Mouse (Mus musculus) heart, postnatal 25 days (tissue): ENCODE results near the gene Mtus2. TPM values are rescaled to one million over a fixed set of nuclear protein-coding genes. Genes with fewer than 3 reads are reported as not detected.
"Not testable (repeated sequence)": the region's sequence is repeated elsewhere in the genome, so short reads cannot be mapped to it uniquely, and the experiment has no call there.

Experiments used
- DNase-seq: peaks from one replicate; pipeline ENCODE4 v3.0.0; 2022; ENCODE audit warnings: low spot score
- intact Hi-C: fragments of 180-260 bp; cut with DNase I; formaldehyde crosslinking; loops from one replicate; pipeline ENCODE4 v1.15.1; 2025
- total RNA-seq, 2 experiments: library from RNA; stranded (reverse); gene quantifications; 2 replicates each; pipeline ENCODE4 v1.2.3; 2021

Mtus2 gene
- 100 to 1,000 TPM in 1 of 2 experiments, 10 to 100 TPM in 1; 98.1 to 109 TPM for total RNA-seq

- intact Hi-C loops, result loop anchor here (2.0 to 5.0 kb wide), 2 partner anchors 175 to 286 kb away; no protein-coding TSS in a partner anchor
- DNase-seq, result peak; percentile 31
These were observed at the start of gene Mtus2 for GRCm38 (mm10) chr5:147956821-147957564. TSS of gene Mtus2 (plus strand) at chr5:147957320.

GRCm38 (mm10) chr5:147907851-147908250, 49.3 kb upstream of the Mtus2 start:
- intact Hi-C loops, result no loop called here
- DNase-seq, result no peak

- intact Hi-C loops, result loop anchor here (5.0 kb wide), 1 partner anchor 44 kb away; no protein-coding TSS in a partner anchor
These were observed 46.2 kb upstream of the Mtus2 start for GRCm38 (mm10) chr5:147910807-147911509.

DNA sequence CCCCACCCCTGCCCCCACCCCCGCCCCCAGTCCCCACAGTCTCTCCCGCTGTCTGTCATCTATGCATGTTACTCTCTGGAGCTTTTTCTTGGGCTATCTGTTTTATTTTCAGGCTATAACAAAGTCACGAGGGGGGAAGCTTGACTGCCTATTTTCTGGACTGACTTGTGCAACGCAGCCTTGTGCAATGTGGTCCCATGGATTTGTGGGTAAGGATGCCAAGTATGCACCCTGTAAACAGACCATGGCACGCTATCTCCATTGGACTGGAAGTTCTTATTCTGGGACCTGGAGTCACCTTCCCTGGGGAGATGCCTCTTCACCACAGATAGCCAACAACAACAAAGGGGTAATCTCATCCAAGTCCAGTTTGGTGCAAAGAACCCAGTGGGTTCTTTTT, 45.4 kb upstream of the Mtus2 start:
- no peak for DNase-seq
- intact Hi-C loops, result loop anchor here (5.0 kb wide), 1 partner anchor 44 kb away; no protein-coding TSS in a partner anchor

More at GRCm38 (mm10) chr5:147910807-147911509, 46.2 kb upstream of the Mtus2 start:
- no peak for DNase-seq

DNA sequence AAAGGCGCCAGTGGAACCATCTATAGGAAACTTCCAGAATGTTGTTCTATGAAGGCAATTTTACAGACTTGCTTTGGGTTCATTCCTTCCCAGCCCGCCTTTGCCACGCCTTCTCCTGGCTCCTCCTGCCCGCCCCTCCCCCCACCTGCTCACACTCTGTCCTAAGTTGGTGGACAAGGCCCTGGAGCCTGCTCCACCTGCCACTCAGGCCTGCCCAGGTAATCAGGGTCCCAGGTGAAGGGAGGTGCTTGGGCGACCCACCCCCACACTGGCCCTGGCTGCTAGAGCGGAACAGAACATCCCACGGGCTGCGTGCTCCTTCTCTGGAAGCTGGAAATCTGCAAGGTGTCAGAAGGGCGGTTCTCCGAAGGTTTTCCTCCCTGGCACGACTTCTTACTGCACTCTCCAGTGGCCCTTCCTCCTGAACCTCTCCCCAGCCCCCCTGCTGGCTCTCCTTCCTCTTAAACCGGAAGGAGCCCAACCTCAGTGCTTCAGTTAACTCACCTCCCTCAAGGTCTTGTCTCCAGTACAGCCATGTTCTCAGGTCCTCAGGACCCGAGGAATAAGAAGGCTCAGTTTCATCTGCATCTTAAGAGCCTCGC, 43.8 kb upstream of the Mtus2 start:
- DNase-seq, result no peak
- intact Hi-C loops, result loop anchor here (5.0 kb wide), 1 partner anchor 46 kb away; no protein-coding TSS in a partner anchor

GRCm38 (mm10) chr5:147915038-147915566, 42.0 kb upstream of the Mtus2 start:
- intact Hi-C loops, result no loop called here
- DNase-seq, result no peak

DNA sequence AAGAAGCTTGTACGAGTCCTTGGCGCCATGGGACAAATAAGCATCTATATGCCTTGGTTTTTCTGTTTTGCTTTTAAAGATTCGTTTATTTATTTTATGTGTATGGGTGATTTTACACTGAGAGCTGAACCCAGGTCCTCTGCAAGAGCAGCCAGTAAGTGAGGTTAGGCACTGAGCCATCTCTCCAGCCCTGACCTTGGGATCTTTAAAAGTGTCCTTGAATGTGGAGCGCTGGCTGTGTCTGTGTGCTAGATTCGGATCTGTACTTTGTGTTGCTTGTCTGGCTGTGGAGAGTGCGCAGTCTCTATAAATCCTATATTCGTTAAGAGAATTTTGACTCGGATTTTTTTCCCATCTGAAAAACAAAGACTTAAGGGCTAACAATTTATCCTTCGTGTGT, 40.9 kb upstream of the Mtus2 start:
- intact Hi-C loops, result no loop called here
- DNase-seq, result no peak

- DNase-seq, result no peak
- intact Hi-C loops, result no loop called here
These were observed 38.9 kb upstream of the Mtus2 start for GRCm38 (mm10) chr5:147918044-147918846.

- intact Hi-C loops, result loop anchor here (5.0 kb wide), 1 partner anchor 57 kb away; no protein-coding TSS in a partner anchor
- DNase-seq, result no peak
These were observed 32.5 kb upstream of the Mtus2 start for GRCm38 (mm10) chr5:147924621-147925020.

DNA sequence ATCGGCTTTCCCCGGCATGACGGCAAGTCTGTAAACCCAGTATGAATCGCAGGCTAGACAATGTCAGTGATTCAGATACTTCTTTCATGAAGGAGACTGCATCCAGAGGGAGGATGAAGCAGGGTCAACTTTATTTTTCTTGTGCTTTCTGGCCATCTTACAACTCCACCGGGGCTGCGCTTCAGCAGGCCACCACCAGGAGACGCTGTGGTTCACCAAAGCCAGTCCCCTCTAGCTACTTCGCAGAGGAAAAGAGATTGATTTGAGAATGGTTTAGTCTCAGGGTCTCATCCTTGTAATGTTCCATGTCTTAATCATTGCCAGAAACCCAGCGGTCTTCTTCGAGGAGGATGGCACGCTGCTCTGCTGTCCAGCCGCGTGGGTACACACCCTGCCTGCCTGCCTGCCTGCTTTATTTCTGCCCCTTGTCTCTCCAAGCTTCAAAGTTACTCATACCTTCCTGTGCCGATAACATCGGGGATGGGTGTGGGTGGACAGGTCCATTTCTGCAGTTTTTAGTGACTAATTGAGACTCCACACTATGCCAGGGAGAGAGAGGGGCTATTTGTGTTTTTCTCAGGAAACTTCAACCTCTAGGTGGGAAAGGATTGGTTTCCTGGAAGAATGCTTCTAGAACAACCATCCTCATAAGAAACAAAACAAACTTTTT, 31.1 kb upstream of the Mtus2 start:
- no peak for DNase-seq
- intact Hi-C loops, result loop anchor here (5.0 kb wide), 1 partner anchor 59 kb away; no protein-coding TSS in a partner anchor

GRCm38 (mm10) chr5:147928668-147929497, 28.2 kb upstream of the Mtus2 start:
- no peak for DNase-seq
- intact Hi-C loops, result loop anchor here (5.0 kb wide), 1 partner anchor 62 kb away; no protein-coding TSS in a partner anchor

- no peak for DNase-seq
- intact Hi-C loops, result no loop called here
These were observed 22.0 kb upstream of the Mtus2 start for GRCm38 (mm10) chr5:147935096-147935495.

DNA sequence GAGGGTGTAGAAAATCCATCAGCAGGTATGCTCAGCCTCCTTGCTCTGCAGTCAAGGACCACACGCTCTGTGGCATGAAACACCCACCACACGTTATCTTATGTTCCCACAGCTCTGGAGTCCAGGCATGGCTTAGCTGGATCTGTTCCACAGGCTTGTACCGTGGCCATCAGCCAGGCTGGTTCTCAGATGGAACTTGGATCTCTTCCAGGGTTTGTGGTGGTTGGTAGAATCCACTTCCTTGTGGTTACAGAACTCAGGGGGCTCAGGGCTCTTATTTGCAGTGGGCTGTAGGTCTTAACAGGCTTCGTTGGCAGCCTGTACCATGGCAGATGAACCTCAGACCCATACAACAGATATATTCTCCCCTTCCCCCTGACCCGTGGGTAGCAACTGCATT, 17.9 kb upstream of the Mtus2 start:
- no peak for DNase-seq
- intact Hi-C loops, result no loop called here

DNA sequence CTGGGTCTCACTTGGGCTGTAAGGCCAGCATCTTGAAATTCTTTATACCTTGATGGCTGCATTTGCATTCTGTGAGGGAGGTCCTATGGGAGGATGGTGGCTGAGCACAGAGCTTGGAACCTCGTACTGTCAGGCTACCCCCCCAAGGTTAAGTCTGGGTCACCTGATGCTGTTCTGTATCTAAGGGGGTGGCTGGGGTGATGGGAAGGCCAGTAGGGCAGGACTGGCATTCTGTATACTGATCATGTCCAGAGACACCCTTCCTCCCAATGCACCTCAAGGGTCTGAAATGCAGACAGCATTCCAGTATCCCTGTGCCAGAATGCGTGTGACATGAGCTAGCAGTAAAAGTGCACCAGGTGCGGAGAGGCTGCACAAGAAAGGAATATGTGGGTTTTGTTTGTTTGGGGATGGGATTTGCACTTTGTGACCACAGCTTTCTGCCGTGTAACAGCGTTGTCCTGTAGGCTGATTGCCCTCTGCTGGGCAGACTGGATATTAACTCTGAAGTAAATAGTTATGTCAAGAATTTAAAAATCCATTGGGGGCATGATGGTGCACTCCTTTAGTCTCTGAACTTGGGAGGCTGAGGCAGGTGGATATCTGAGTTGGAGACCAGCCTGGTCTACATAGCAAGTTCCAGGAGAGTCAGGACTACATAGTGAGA, 12.0 kb upstream of the Mtus2 start:
- intact Hi-C loops, result loop anchor here (5.0 to 10.0 kb wide), 2 partner anchors 78 to 360 kb away; no protein-coding TSS in a partner anchor
- no peak for DNase-seq

DNA sequence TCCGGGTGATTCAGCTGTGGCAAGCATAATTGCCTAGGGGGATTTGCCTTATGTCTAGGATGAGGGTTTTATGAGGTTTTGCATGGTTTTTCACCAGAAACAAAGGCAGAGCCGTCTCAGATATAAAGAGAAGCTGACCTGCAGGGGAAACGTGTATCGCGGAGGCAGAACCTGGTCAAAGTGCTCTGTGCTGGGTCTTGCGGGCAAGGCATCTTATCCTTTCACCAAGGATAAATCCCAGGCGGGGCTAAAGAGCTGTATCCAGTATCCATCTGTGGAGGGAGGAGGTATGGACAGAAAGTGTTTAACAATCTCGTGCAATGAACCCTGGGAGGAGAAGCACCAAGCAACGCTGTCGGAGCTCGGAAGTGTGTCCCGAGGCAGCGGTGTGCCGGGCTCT, 7.2 kb upstream of the Mtus2 start:
- intact Hi-C loops, result loop anchor here (10.0 kb wide), 1 partner anchor 365 kb away; no protein-coding TSS in a partner anchor
- no peak for DNase-seq

DNA sequence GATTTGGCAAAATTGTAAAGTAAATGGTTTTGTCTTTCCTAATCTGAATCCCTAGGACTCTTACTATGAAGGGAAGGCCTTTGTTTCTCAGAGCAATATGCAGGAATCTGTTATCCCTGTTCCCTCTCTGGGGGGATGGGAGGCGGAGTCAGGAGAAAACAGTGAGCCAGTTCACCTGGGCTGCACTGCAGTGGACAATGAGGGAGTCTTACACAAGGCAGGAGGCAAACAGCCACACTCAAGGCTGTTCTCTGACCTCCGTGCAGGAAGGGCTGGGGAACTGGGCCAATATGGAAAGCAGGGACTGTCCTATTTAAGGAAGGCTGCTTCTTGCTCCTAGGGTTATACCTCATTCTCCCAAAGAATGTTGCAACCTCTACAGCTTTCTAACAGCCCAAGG, 5.4 kb upstream of the Mtus2 start:
- intact Hi-C loops, result no loop called here
- no peak for DNase-seq

DNA sequence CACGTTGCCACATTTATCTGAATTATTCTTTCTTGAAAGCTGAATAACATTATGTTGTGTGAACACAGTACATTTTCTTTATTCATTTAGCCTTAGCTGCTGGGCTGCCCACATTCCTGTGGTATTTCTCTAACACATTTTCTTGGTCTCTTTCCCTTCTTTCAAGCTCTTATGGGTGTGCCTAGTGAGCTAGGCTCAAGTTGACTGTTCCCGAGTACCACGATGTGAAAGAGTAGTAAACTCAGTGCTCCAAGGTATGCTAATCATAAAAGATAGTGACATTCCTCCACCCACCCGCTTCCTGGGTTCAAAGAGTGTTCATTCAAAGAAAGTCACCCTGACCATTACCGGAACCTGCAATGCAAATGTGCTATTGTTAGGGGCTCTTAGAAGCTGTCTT, 3.9 kb upstream of the Mtus2 start:
- intact Hi-C loops, result not testable (repeated sequence)

More for the DNA sequence above, 3.9 kb upstream of the Mtus2 start:
- not testable (repeated sequence) for DNase-seq
